Mouse (Mus musculus): ENCODE measurements around the gene Sgtb. TPM values are rescaled to one million over a fixed set of nuclear protein-coding genes. Genes with fewer than 3 reads are reported as not detected.

Gene Sgtb
- polyA plus RNA-seq, 1 experiment: 0.26 TPM

DNA sequence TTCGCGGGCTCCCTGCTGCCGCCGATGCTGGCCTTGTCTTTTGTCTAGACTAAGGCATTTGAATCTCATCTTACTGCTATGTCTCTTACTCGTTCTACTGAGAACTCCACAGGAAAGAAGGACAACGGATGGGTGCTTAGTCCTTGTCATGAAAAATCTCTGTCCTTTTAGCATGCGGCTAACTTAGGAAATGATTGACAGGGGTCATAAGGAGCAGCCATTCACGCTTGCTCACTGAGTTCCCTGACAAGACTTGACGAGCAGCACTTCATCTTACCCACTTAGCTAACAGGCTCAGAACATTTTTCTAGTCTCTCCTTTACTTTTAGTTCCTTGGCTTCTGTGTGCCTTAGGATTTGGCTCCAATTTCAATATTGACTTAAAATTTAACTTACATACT is 35.3 kb downstream of the Sgtb start:
- H3K27me3 ChIP-seq (ENCODE audit: control insufficient read depth, insufficient read depth, low read length): no peaks in the 10 kb centered on the region
- peaks cover 61% of the 10 kb centered on the region for H3K36me3 ChIP-seq (ENCODE audit: control insufficient read depth, insufficient read depth, low read length)
- TF ChIP-seq POLR2A (IDR thresholded peaks at IDR 0.05; ENCODE audit: control insufficient read depth, extremely low read depth, insufficient read depth, low read length, poor library complexity) (no peak), CTCF (IDR thresholded peaks at IDR 0.05; ENCODE audit: borderline replicate concordance, control insufficient read depth, extremely low read depth, insufficient read depth, low read length, poor library complexity) (no peak)
- DNase-seq: no peak
- no peak overlapping the region for H3K4me3 ChIP-seq (ENCODE audit: control insufficient read depth, insufficient read depth, low read length)
- H3K4me1 ChIP-seq (replicated peaks; ENCODE audit: control insufficient read depth, insufficient read depth, low read length): 0 out of 2 replicates have a peak, but pooled peaks cover 2% of the 10 kb centered on the region
- WGBS: 94% methylated on average over 9 of the region's 9 CpGs
- no peak overlapping the region for H3K27ac ChIP-seq (ENCODE audit: control insufficient read depth, insufficient read depth, low read length)

DNA sequence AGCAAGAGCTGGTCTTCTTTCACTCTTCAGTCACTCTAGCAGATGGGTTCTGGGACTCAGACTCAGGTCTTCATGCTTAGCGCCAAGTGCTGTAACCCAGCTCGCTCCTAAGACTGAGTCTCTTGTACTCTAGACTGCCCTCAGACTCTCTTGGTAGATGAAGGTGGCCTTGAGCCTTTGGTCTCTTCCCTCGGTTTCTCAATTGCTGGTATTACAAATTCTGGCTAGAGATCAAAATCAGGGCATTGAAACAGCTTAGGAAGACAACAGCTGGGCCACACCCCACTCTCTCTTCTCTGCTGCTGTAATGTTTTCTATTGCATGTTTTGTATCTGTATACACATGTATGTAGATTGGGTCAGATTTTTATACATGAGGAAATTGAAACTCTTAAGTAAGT is 36.1 kb downstream of the Sgtb start:
- Histone ChIP-seq H3K4me3 (ENCODE audit: control insufficient read depth, insufficient read depth, low read length) (no peak overlapping the region), H3K27ac (ENCODE audit: control insufficient read depth, insufficient read depth, low read length) (no peak overlapping the region), H3K36me3 (ENCODE audit: control insufficient read depth, insufficient read depth, low read length) (peaks cover 61% of the 10 kb centered on the region), H3K4me1 (replicated peaks; ENCODE audit: control insufficient read depth, insufficient read depth, low read length) (no peaks in the 10 kb centered on the region), H3K27me3 (ENCODE audit: control insufficient read depth, insufficient read depth, low read length) (no peaks in the 10 kb centered on the region)
- TF ChIP-seq CTCF (IDR thresholded peaks at IDR 0.05; ENCODE audit: borderline replicate concordance, control insufficient read depth, extremely low read depth, insufficient read depth, low read length, poor library complexity): no peak
- DNase-seq: no peak
- WGBS: 95% methylated on average over 3 of the region's 3 CpGs

DNA sequence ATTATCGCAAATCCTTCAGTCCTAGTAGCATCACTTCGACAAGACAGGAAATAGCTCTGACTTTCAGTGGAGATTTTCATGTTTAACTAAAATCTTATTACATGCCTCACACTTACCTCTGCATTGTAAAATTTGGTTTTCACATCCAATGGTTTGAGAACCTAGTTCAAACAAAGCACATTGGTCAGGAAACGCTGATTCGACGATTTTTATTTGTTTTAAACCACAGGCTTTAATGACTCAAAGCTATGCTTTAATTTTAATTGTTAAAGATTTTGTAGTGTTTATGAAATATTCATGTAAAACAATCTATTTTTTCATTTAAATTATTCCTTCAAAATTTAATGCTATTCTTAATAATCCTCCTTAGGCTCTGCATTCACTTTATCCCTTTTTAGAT is 44.6 kb downstream of the Sgtb start:
- Histone ChIP-seq H3K27me3 (ENCODE audit: control insufficient read depth, insufficient read depth, low read length) (no peaks in the 10 kb centered on the region), H3K27ac (ENCODE audit: control insufficient read depth, insufficient read depth, low read length) (no peak overlapping the region), H3K36me3 (ENCODE audit: control insufficient read depth, insufficient read depth, low read length) (peaks cover 40% of the 10 kb centered on the region), H3K4me3 (ENCODE audit: control insufficient read depth, insufficient read depth, low read length) (no peak overlapping the region), H3K4me1 (replicated peaks; ENCODE audit: control insufficient read depth, insufficient read depth, low read length) (no peaks in the 10 kb centered on the region)
- no peak for TF ChIP-seq CTCF (IDR thresholded peaks at IDR 0.05; ENCODE audit: borderline replicate concordance, control insufficient read depth, extremely low read depth, insufficient read depth, low read length, poor library complexity)
- no peak for TF ChIP-seq POLR2A (IDR thresholded peaks at IDR 0.05; ENCODE audit: control insufficient read depth, extremely low read depth, insufficient read depth, low read length, poor library complexity)
- DNase-seq: no peak
- 96% methylated on average over 5 of the region's 5 CpGs for WGBS

DNA sequence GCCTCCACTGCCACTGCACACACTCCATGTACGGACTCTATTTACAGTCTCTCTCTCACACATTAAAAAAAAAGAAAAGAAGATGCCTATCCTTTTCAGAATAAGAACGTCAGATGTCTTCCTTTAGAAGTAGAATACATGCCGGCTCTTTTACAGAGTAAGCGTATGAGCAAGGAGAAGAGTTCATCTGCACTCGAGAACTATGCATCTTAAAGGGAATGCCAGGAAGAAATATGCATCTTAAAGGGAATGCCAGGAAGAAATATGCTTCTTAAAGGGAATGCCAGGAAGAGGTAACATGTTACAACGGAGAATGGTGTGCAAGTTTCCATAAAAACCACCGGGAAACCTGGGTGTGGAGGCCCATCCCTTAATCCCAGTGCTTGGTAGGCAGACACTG is 45.6 kb downstream of the Sgtb start:
- no peak for TF ChIP-seq CTCF (IDR thresholded peaks at IDR 0.05; ENCODE audit: borderline replicate concordance, control insufficient read depth, extremely low read depth, insufficient read depth, low read length, poor library complexity)
- no peak for TF ChIP-seq POLR2A (IDR thresholded peaks at IDR 0.05; ENCODE audit: control insufficient read depth, extremely low read depth, insufficient read depth, low read length, poor library complexity)
- no peak for DNase-seq
- Histone ChIP-seq H3K4me1 (replicated peaks; ENCODE audit: control insufficient read depth, insufficient read depth, low read length) (no peaks in the 10 kb centered on the region), H3K27me3 (ENCODE audit: control insufficient read depth, insufficient read depth, low read length) (no peaks in the 10 kb centered on the region), H3K36me3 (ENCODE audit: control insufficient read depth, insufficient read depth, low read length) (peaks cover 44% of the 10 kb centered on the region), H3K4me3 (ENCODE audit: control insufficient read depth, insufficient read depth, low read length) (no peak overlapping the region), H3K27ac (ENCODE audit: control insufficient read depth, insufficient read depth, low read length) (no peak overlapping the region)
- 97% methylated on average over 7 of the region's 7 CpGs for WGBS

DNA sequence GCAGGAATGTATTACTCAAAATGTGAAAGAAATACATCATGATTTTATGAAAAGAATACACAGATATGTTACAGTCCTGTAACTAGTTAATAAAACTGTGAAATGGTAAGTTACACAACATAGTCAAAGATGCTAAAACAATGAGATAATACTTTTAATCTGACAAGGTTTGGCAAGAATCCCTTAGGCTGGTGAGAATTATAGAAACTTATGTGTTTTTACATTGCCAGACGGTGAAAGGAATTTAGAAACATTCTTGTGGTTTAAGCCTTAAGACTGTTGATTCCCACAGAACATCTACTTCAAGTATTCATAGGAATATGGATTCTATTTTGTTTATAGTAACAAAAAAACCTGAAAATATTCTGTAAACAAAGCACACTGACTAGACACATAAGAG is 46.1 kb downstream of the Sgtb start:
- H3K36me3 ChIP-seq (ENCODE audit: control insufficient read depth, insufficient read depth, low read length): peaks cover 49% of the 10 kb centered on the region
- no peaks in the 10 kb centered on the region for H3K4me1 ChIP-seq (replicated peaks; ENCODE audit: control insufficient read depth, insufficient read depth, low read length)
- no peak overlapping the region for H3K27ac ChIP-seq (ENCODE audit: control insufficient read depth, insufficient read depth, low read length)
- H3K27me3 ChIP-seq (ENCODE audit: control insufficient read depth, insufficient read depth, low read length): no peaks in the 10 kb centered on the region
- no peak for DNase-seq
- H3K4me3 ChIP-seq (ENCODE audit: control insufficient read depth, insufficient read depth, low read length): no peak overlapping the region
- 96% methylated on average over 1 of the region's 1 CpGs for WGBS
- TF ChIP-seq POLR2A (IDR thresholded peaks at IDR 0.05; ENCODE audit: control insufficient read depth, extremely low read depth, insufficient read depth, low read length, poor library complexity) (no peak), CTCF (IDR thresholded peaks at IDR 0.05; ENCODE audit: borderline replicate concordance, control insufficient read depth, extremely low read depth, insufficient read depth, low read length, poor library complexity) (no peak)

GRCm38 (mm10) chr13:104171711-104172110 is 62.2 kb downstream of the Sgtb start:
- DNase-seq: no peak
- no peaks in the 10 kb centered on the region for H3K27me3 ChIP-seq (ENCODE audit: control insufficient read depth, insufficient read depth, low read length)
- no peak overlapping the region for H3K27ac ChIP-seq (ENCODE audit: control insufficient read depth, insufficient read depth, low read length)
- TF ChIP-seq POLR2A (IDR thresholded peaks at IDR 0.05; ENCODE audit: control insufficient read depth, extremely low read depth, insufficient read depth, low read length, poor library complexity): no peak
- no peak for TF ChIP-seq CTCF (IDR thresholded peaks at IDR 0.05; ENCODE audit: borderline replicate concordance, control insufficient read depth, extremely low read depth, insufficient read depth, low read length, poor library complexity)
- 95% methylated on average over 5 of the region's 5 CpGs for WGBS
- H3K4me1 ChIP-seq (replicated peaks; ENCODE audit: control insufficient read depth, insufficient read depth, low read length): peaks cover 3% of the 10 kb centered on the region
- peaks cover 29% of the 10 kb centered on the region for H3K36me3 ChIP-seq (ENCODE audit: control insufficient read depth, insufficient read depth, low read length)
- H3K4me3 ChIP-seq (ENCODE audit: control insufficient read depth, insufficient read depth, low read length): no peak overlapping the region

DNA sequence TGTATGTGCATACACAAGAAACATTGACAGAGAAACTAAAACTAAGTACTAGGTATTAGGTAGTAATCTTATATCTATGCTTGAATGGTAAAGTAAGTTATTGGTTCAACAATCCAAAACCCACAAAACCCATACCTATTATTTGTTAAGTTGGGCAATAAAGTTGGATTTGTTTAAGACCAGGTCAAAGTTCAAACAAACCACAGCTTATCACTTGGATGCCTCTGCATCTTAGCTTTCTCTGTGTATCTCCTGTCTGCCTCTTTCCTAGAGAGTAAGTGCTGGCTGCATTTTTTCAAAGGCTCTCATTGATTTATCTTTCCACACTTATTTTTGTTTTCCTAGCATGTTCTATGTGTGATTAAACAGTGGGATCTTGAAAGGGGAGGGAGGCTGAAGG is 63.0 kb downstream of the Sgtb start:
- no peak for DNase-seq
- Histone ChIP-seq H3K27me3 (ENCODE audit: control insufficient read depth, insufficient read depth, low read length) (no peaks in the 10 kb centered on the region), H3K4me1 (replicated peaks; ENCODE audit: control insufficient read depth, insufficient read depth, low read length) (peaks cover 3% of the 10 kb centered on the region), H3K27ac (ENCODE audit: control insufficient read depth, insufficient read depth, low read length) (no peak overlapping the region), H3K36me3 (ENCODE audit: control insufficient read depth, insufficient read depth, low read length) (peaks cover 23% of the 10 kb centered on the region), H3K4me3 (ENCODE audit: control insufficient read depth, insufficient read depth, low read length) (no peak overlapping the region)
- TF ChIP-seq POLR2A (IDR thresholded peaks at IDR 0.05; ENCODE audit: control insufficient read depth, extremely low read depth, insufficient read depth, low read length, poor library complexity): no peak
- TF ChIP-seq CTCF (IDR thresholded peaks at IDR 0.05; ENCODE audit: borderline replicate concordance, control insufficient read depth, extremely low read depth, insufficient read depth, low read length, poor library complexity): no peak

All from thymus, adult 2 months (tissue).